Mouse (Mus musculus): ENCODE data around the gene Bdkrb2. TPM values are rescaled to one million over a fixed set of nuclear protein-coding genes. Genes with fewer than 3 reads are reported as not detected.

The Bdkrb2 gene
- polyA plus RNA-seq, 2 experiments, result 1.2 to 2.2 TPM

DNA sequence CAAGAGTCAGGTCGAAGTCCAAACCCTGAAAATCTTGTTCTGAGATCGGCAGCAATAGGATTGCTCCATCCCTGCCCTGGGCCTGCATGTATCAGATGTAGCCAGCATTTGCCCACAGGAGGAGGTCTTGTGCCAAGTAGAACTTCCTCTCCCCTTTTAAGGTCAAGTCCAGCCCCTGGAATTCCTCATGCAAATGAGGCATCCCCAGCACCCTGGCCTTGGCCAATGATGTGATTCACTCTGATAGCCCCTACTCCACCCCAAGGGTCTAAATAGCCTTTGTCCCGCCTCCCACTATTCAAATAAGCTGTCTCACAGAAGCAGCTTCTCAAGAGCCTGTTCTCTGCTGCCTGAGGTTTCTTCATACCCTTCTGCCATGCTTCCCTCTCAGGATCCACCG lies 28.2 kb upstream of the Bdkrb2 start:
- 89% methylated on average over 4 of the region's 4 CpGs for WGBS

DNA sequence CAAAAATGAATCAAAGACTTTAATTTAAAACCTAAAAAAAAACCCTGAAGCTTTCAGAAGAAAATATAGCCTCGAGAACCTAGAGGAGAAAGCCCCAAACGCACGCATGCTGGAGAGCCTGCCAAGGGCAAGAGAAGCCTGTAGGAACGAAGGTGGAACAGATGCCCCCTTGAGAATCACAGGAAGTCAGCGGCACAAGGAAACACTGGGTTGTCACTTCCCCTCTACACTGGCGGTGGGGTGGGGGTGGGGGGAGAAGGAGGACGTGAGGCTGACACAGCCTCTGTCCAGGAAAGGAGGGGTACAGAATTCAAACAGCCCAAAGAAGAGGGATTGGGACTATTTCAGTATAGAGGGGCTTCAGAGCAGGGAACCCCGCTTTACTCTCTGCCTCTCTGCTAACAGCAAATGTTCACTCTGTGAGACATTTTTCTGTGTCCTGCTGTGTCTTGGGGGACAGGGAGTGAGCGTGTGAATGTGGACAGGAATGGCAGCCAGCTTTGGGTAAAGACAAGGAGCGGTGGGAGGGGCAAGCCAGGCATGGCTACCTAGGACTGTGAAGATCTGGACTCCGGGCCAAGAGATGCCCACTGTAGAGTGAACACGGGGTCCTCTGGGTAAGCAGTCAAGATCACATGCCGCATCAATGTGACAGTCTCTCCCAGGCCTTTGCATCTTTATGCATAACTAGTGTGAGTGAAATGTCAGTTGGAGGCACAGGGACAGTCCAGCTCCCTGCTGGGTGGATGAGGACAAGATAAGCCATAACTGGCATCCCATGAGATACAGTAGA lies 26.9 kb upstream of the Bdkrb2 start:
- Histone ChIP-seq H3K27me3 (ENCODE audit: control insufficient read depth, insufficient read depth, low read length) (no peaks in the 10 kb centered on the region), H3K9me3 (ENCODE audit: control insufficient read depth, low read length) (no peaks in the 10 kb centered on the region), H3K4me3 (replicated peaks; ENCODE audit: low read length) (no peak overlapping the region), H3K27ac (replicated peaks; ENCODE audit: low read depth, low read length) (no peak overlapping the region), H3K9ac (ENCODE audit: low read depth, low read length, severe bottlenecking) (no peak overlapping the region), H3K36me3 (ENCODE audit: control insufficient read depth, insufficient read depth, low read length) (no peaks in the 10 kb centered on the region), H3K4me1 (ENCODE audit: control insufficient read depth, insufficient read depth, low read length) (peaks cover 5% of the 10 kb centered on the region; the same call in 1 of the 2 replicates), H3K4me2 (replicated peaks; ENCODE audit: low read depth, low read length, severe bottlenecking) (no peak overlapping the region)
- 61% methylated on average over 13 of the region's 13 CpGs for WGBS
- TF ChIP-seq POLR2A (IDR thresholded peaks at IDR 0.05; ENCODE audit: borderline replicate concordance, extremely low read depth, insufficient read depth, insufficient read length), result no peak
- no peak for DNase-seq (ENCODE audit: low spot score)
- no peak for ATAC-seq (ENCODE audit: low FRiP score, low read depth)

More for the DNA sequence above, 28.2 kb upstream of the Bdkrb2 start:
- Histone ChIP-seq H3K9ac (ENCODE audit: low read depth, low read length, severe bottlenecking) (no peak overlapping the region), H3K4me1 (ENCODE audit: control insufficient read depth, insufficient read depth, low read length) (peaks cover 5% of the 10 kb centered on the region; the same call in 1 of the 2 replicates), H3K27me3 (ENCODE audit: control insufficient read depth, insufficient read depth, low read length) (no peaks in the 10 kb centered on the region), H3K4me2 (replicated peaks; ENCODE audit: low read depth, low read length, severe bottlenecking) (no peak overlapping the region), H3K9me3 (ENCODE audit: control insufficient read depth, low read length) (no peaks in the 10 kb centered on the region), H3K36me3 (ENCODE audit: control insufficient read depth, insufficient read depth, low read length) (no peaks in the 10 kb centered on the region), H3K4me3 (replicated peaks; ENCODE audit: low read length) (no peak overlapping the region), H3K27ac (replicated peaks; ENCODE audit: low read depth, low read length) (no peak overlapping the region)
- TF ChIP-seq POLR2A (IDR thresholded peaks at IDR 0.05; ENCODE audit: borderline replicate concordance, extremely low read depth, insufficient read depth, insufficient read length), result no peak
- DNase-seq (ENCODE audit: low spot score) (no peak), ATAC-seq (ENCODE audit: low FRiP score, low read depth) (no peak)

DNA sequence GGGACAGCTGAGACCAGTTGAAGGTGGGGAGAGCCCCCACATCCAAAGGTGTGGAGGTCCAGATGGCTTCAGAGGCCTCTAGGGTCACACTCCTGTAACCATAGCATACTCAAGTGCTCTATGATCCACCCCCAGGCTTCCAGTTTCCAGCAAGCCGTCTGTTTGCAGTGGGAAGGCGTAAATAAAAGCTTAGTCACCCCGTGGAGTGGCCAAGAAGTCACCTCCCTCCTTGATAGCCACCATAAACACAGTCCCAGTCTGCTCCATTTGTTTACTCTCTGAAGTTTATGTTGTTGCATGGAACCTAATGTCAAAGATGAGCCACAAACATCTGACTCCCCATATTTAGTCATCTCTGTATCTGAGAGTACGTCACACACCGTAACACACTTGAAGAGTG lies 25.9 kb upstream of the Bdkrb2 start:
- Histone ChIP-seq H3K27me3 (ENCODE audit: control insufficient read depth, insufficient read depth, low read length) (no peaks in the 10 kb centered on the region), H3K9ac (ENCODE audit: low read depth, low read length, severe bottlenecking) (no peak overlapping the region), H3K27ac (replicated peaks; ENCODE audit: low read depth, low read length) (no peak overlapping the region), H3K4me3 (replicated peaks; ENCODE audit: low read length) (no peak overlapping the region), H3K36me3 (ENCODE audit: control insufficient read depth, insufficient read depth, low read length) (no peaks in the 10 kb centered on the region), H3K4me2 (replicated peaks; ENCODE audit: low read depth, low read length, severe bottlenecking) (no peak overlapping the region), H3K4me1 (ENCODE audit: control insufficient read depth, insufficient read depth, low read length) (peaks cover 5% of the 10 kb centered on the region; the same call in 1 of the 2 replicates), H3K9me3 (ENCODE audit: control insufficient read depth, low read length) (no peaks in the 10 kb centered on the region)
- no peak for TF ChIP-seq POLR2A (IDR thresholded peaks at IDR 0.05; ENCODE audit: borderline replicate concordance, extremely low read depth, insufficient read depth, insufficient read length)
- DNase-seq (ENCODE audit: low spot score) (no peak), ATAC-seq (ENCODE audit: low FRiP score, low read depth) (no peak)
- 53% methylated on average over 5 of the region's 5 CpGs for WGBS

DNA sequence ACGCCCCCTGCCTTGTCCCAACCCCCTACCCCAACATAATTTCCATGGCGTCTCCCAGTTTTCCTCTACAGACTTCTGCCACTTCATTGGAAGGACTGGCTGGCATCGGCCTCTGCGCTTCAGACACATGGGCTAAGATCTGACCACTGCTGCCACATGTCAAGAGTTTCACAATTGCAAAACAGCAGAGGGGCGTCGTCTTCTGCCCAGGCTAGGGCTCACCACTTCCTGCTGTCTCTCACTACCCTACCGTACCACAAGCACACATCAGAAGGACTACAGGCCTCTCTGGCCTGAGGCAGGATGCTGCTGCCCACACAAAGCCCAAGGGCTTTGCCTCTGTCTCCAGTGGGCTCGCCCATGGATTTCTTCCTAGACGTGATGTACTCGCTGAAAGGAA lies 23.4 kb upstream of the Bdkrb2 start:
- 91% methylated on average over 10 of the region's 10 CpGs for WGBS
- Histone ChIP-seq H3K4me3 (replicated peaks; ENCODE audit: low read length) (no peak overlapping the region), H3K9ac (ENCODE audit: low read depth, low read length, severe bottlenecking) (no peak overlapping the region), H3K4me1 (ENCODE audit: control insufficient read depth, insufficient read depth, low read length) (peaks cover 5% of the 10 kb centered on the region; the same call in 1 of the 2 replicates), H3K27me3 (ENCODE audit: control insufficient read depth, insufficient read depth, low read length) (no peaks in the 10 kb centered on the region), H3K4me2 (replicated peaks; ENCODE audit: low read depth, low read length, severe bottlenecking) (no peak overlapping the region), H3K36me3 (ENCODE audit: control insufficient read depth, insufficient read depth, low read length) (no peaks in the 10 kb centered on the region), H3K9me3 (ENCODE audit: control insufficient read depth, low read length) (no peaks in the 10 kb centered on the region), H3K27ac (replicated peaks; ENCODE audit: low read depth, low read length) (no peak overlapping the region)
- DNase-seq (ENCODE audit: low spot score) (no peak), ATAC-seq (ENCODE audit: low FRiP score, low read depth) (no peak)
- no peak for TF ChIP-seq POLR2A (IDR thresholded peaks at IDR 0.05; ENCODE audit: borderline replicate concordance, extremely low read depth, insufficient read depth, insufficient read length)

DNA sequence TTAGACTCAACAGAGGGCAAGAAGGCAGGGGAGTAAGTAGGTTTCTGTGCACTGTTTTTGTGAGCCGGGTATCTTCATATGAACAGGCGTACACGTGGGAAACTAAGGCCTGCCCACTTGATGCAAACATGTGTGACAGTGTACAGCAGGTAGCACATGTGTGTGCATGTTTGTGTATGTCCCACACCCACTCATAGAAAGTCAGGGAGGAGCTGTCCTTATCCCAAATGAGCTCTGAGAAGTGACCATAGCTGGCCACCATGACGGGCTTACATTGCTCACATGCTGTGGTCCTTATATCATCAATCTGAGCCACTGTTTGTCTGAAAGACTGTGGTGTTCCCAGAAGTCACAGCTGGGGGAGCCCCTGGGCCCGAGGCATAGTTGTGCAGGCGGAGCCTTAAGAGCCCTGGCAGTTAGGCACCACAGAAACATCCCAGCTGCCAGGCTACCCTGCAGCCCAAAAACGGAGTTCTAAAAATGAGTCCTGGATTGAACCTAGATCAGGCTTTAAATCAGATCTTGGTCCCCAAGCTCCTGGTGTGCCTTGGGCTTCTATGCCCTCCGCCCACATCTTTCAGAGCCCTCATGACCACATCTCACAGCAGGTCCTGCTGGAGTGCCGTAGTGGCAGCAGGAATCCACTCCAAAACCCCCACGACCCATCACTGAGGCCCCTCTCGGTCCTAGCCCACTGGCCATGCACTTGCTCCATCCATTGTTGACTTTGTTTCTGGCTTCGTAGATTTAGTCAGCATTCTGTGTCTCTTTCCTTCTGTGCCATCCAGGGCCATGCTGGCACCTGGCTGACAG lies 21.2 kb upstream of the Bdkrb2 start:
- no peak for TF ChIP-seq POLR2A (IDR thresholded peaks at IDR 0.05; ENCODE audit: borderline replicate concordance, extremely low read depth, insufficient read depth, insufficient read length)
- WGBS, result 79% methylated on average over 12 of the region's 12 CpGs
- no peak overlapping the region for H3K4me3 ChIP-seq (replicated peaks; ENCODE audit: low read length)
- ATAC-seq (ENCODE audit: low FRiP score, low read depth) (no peak), DNase-seq (ENCODE audit: low spot score) (no peak)
- H3K4me1 ChIP-seq (ENCODE audit: control insufficient read depth, insufficient read depth, low read length), result peaks cover 8% of the 10 kb centered on the region; the same call in 1 of the 2 replicates
- no peak overlapping the region for H3K27ac ChIP-seq (replicated peaks; ENCODE audit: low read depth, low read length)
- no peaks in the 10 kb centered on the region for H3K27me3 ChIP-seq (ENCODE audit: control insufficient read depth, insufficient read depth, low read length)
- no peak overlapping the region for H3K4me2 ChIP-seq (replicated peaks; ENCODE audit: low read depth, low read length, severe bottlenecking)
- H3K9me3 ChIP-seq (ENCODE audit: control insufficient read depth, low read length), result no peaks in the 10 kb centered on the region
- no peaks in the 10 kb centered on the region for H3K36me3 ChIP-seq (ENCODE audit: control insufficient read depth, insufficient read depth, low read length)
- no peak overlapping the region for H3K9ac ChIP-seq (ENCODE audit: low read depth, low read length, severe bottlenecking)
